Mouse (Mus musculus) olfactory bulb, adult 2 months (tissue): Measurements from ENCODE around the gene Uggt1.

Source experiments
- CTCF ChIP-seq: fragments of 200-500 bp; IDR thresholded peaks from 2 replicates; pipeline ENCODE4 v1.5.1; 2012; ENCODE audit warnings: low read depth, mild to moderate bottlenecking, low read length, moderate library complexity; ENCODE audit not compliant: insufficient read depth
- POLR2A ChIP-seq: fragments of 200-500 bp; IDR thresholded peaks from 2 replicates; pipeline ENCODE4 v1.6.1; 2012; ENCODE audit warnings: mild to moderate bottlenecking, low read depth, low read length, moderate library complexity; ENCODE audit not compliant: insufficient read depth

GRCm38 (mm10) chr1:36172941-36173340 is 71.6 kb downstream of the Uggt1 start:
- TF ChIP-seq CTCF: no peak
- no peak for TF ChIP-seq POLR2A
